17 mouse cellular contexts compared by ENCODE assay signal in the genomic region with DNA sequence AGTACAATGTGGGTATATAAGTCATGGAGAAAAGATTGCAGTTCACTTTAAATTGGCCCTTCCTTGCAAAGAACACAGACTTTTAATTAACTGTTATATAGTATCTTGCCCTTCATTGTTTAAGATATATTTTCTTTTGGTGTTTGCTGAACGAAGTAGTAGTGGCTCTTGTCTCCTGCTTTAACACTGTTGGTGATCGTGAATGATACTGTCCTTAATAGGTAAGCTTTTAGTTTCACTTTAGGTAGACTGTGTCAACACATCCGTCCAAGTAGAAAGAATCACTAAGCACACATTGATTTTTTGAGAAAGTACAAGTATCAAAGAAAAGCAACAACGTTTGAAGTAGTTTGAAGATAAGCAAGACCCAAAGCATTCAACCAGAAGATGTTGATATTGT. TPM values are rescaled to one million over a fixed set of nuclear protein-coding genes. Genes with fewer than 3 reads are reported as not detected.
"Had no signal": no experiment of that assay in that cellular context is flagged by ENCODE, and none has a peak within 500 bp of the region (broad histone marks: within the 10 kb centered on the region; RNA-seq: fewer than 3 reads in every experiment).

No protein-coding gene starts in this region.

- H3K4me1 ChIP-seq: limb, embryonic 12.5 days; liver, embryonic 15.5 days; midbrain, embryonic 13.5 days; stomach, embryonic 15.5 days had no signal

- H3K9me3 ChIP-seq: limb, embryonic 12.5 days; liver, embryonic 15.5 days; midbrain, embryonic 13.5 days; stomach, embryonic 15.5 days had no signal

- H3K27ac ChIP-seq: kidney, postnatal 0 days; layer of hippocampus, adult 2 months; limb, embryonic 12.5 days; liver, embryonic 15.5 days; midbrain, embryonic 13.5 days; stomach, embryonic 15.5 days had no signal

- H3K36me3 ChIP-seq: limb, embryonic 12.5 days; liver, embryonic 15.5 days; midbrain, embryonic 13.5 days; stomach, embryonic 15.5 days had no signal

- DNase-seq: kidney, adult 9 months; kidney, postnatal 36 days; liver; lung, embryonic 14.5 days; lung, postnatal 36 days; retina, postnatal 1 day; right cerebral cortex, postnatal 14 days; thymus, postnatal 4 days had no signal

- ATAC-seq: midbrain, embryonic 13.5 days had no signal

- H3K4me2 ChIP-seq: limb, embryonic 12.5 days; liver, embryonic 15.5 days; lung, embryonic 14.5 days; midbrain, embryonic 13.5 days; stomach, embryonic 15.5 days had no signal

- H3K9ac ChIP-seq: limb, embryonic 12.5 days; liver, embryonic 15.5 days; lung, embryonic 14.5 days; midbrain, embryonic 13.5 days; stomach, embryonic 15.5 days had no signal

- H3K27me3 ChIP-seq: limb, embryonic 12.5 days; liver, embryonic 15.5 days; midbrain, embryonic 13.5 days; stomach, embryonic 15.5 days had no signal

- H3K4me3 ChIP-seq: layer of hippocampus, adult 2 months; limb, embryonic 12.5 days; liver, embryonic 15.5 days; midbrain, embryonic 13.5 days; stomach, embryonic 15.5 days had no signal

RNA-seq across cellular contexts. Expression of gene Gm6377, which starts 35.7 kb away (rescaled TPM):
- total RNA-seq: layer of hippocampus, adult 2 months; layer of hippocampus, postnatal 10 days; left cerebral cortex, postnatal 36 days had no signal
- polyA plus RNA-seq: neural tube, embryonic 11.5 days had no signal
